Mouse (Mus musculus): ENCODE measurements around the gene Cep55.
A peak's percentile ranks its signal among the peaks of the same experiment; 100 is the strongest.

Cep55 gene

GRCm38 (mm10) chr19:38096858-38097758, 42.3 kb downstream of the Cep55 start, which contains the start of gene Ffar4:
Gene Ffar4, plus strand, starts transcription at chr19:38097071.
- DNase-seq (ENCODE audit: low spot score in 2 of 2), result no peak

GRCm38 (mm10) chr19:38107871-38108270, 53.1 kb downstream of the Cep55 start:
- DNase-seq (ENCODE audit: low spot score in 2 of 2), result no peak

- no peak for DNase-seq (ENCODE audit: low spot score in 2 of 2)
Observed at GRCm38 (mm10) chr19:38109506-38110242, 54.9 kb downstream of the Cep55 start.

GRCm38 (mm10) chr19:38111056-38111455, 56.2 kb downstream of the Cep55 start:
- DNase-seq (ENCODE audit: low spot score in 2 of 2), result no peak

GRCm38 (mm10) chr19:38112575-38112974, 57.8 kb downstream of the Cep55 start:
- DNase-seq (ENCODE audit: low spot score in 2 of 2), result no peak

- DNase-seq (ENCODE audit: low spot score in 2 of 2), result no peak
Observed at GRCm38 (mm10) chr19:38114834-38115491, 60.2 kb downstream of the Cep55 start.

GRCm38 (mm10) chr19:38120123-38120760, 65.4 kb downstream of the Cep55 start:
- no peak for DNase-seq (ENCODE audit: low spot score in 2 of 2)

- DNase-seq (ENCODE audit: low spot score in 2 of 2), result peak in 1 of 2 experiments; percentile 2
Observed at GRCm38 (mm10) chr19:38123921-38124320, 69.1 kb downstream of the Cep55 start.

Measured in frontal cortex, postnatal 36 days (tissue).